Mouse (Mus musculus) ES-Bruce4 (cell line): ENCODE data around the gene D630039A03Rik.

ENCODE experiments used
- CTCF ChIP-seq: IDR thresholded peaks from one replicate; pipeline ENCODE4 v1.8.1; 2011; ENCODE audit warnings: low read depth, low read length
- EP300 ChIP-seq: IDR thresholded peaks from 2 replicates; pipeline ENCODE4 v1.6.1; 2011; ENCODE audit warnings: low read depth, low read length; ENCODE audit not compliant: insufficient read depth
- POLR2A ChIP-seq: IDR thresholded peaks from one replicate; pipeline ENCODE4 v1.8.1; 2011; ENCODE audit warnings: low read length; ENCODE audit not compliant: insufficient read depth

GRCm38 (mm10) chr4:57947476-57947875 lies 31.4 kb upstream of the D630039A03Rik start:
- TF ChIP-seq CTCF = no peak
- TF ChIP-seq POLR2A = no peak
- TF ChIP-seq EP300 = no peak
